Mouse (Mus musculus): Measurements from ENCODE around the gene Cpne4. TPM values are rescaled to one million over a fixed set of nuclear protein-coding genes. Genes with fewer than 3 reads are reported as not detected.

Gene Cpne4
- total and polyA plus RNA-seq, 3 experiments: not detected

GRCm38 (mm10) chr9:105048351-105048750 is 501.3 kb downstream of the Cpne4 start:
- Histone ChIP-seq H3K27me3 (ENCODE audit: control insufficient read depth in 1 of 2, insufficient read depth in 2 of 2, low read length in 2 of 2) (no peaks in the 10 kb centered on the region), H3K4me1 (ENCODE audit: control insufficient read depth in 1 of 2, insufficient read depth in 2 of 2, low read length in 2 of 2) (no peaks in the 10 kb centered on the region), H3K9me3 (replicated peaks; ENCODE audit: insufficient read depth, low read length) (no peaks in the 10 kb centered on the region), H3K9ac (ENCODE audit: control insufficient read depth, low read depth, low read length, poor library complexity, severe bottlenecking) (no peak overlapping the region), H3K79me2 (ENCODE audit: control insufficient read depth, insufficient read depth, low read length, poor library complexity) (peaks cover 3% of the 10 kb centered on the region), H3K27ac (ENCODE audit: control insufficient read depth, low read depth, low read length) (no peak overlapping the region), H3K36me3 (ENCODE audit: control insufficient read depth in 1 of 2, insufficient read depth in 2 of 2, low read length in 2 of 2) (no peaks in the 10 kb centered on the region), H3K4me3 (ENCODE audit: control insufficient read depth in 1 of 2, insufficient read depth in 1 of 2, low read depth in 2 of 2, low read length in 2 of 2) (no peak overlapping the region)
- DNase-seq (ENCODE audit: low read depth, low spot score): no peak
- TF ChIP-seq KAT2A (conservative IDR thresholded peaks at IDR 0.05; ENCODE audit: low read depth, low read length) (no peak), EP300 (IDR thresholded peaks at IDR 0.05; ENCODE audit: low read depth in 1 of 2, low read length in 2 of 2) (no peak), MYC (IDR thresholded peaks at IDR 0.05; ENCODE audit: low read depth, low read length) (no peak), E2F4 (IDR thresholded peaks at IDR 0.05; ENCODE audit: borderline replicate concordance, low read depth, low read length) (no peak), TAL1 (IDR thresholded peaks at IDR 0.05; ENCODE audit: low read length) (no peak), ELF1 (IDR thresholded peaks at IDR 0.05; ENCODE audit: low read depth, low read length) (no peak), MAX (IDR thresholded peaks at IDR 0.05; ENCODE audit: low read length) (no peak), GATA1 (IDR thresholded peaks at IDR 0.05; ENCODE audit: low read depth, low read length) (no peak), CTCF (IDR thresholded peaks at IDR 0.05 in 2 of 3, conservative IDR thresholded peaks at IDR 0.05 in 1 of 3; ENCODE audit: control insufficient read depth in 1 of 3, insufficient read depth in 1 of 3, low read depth in 2 of 3, low read length in 3 of 3, poor library complexity in 1 of 3, severe bottlenecking in 1 of 3) (no peak), NRF1 (IDR thresholded peaks at IDR 0.05; ENCODE audit: insufficient read depth, low read depth, low read length, poor library complexity, severe bottlenecking) (no peak), POLR2AphosphoS5 (IDR thresholded peaks at IDR 0.05; ENCODE audit: borderline replicate concordance, low read depth, low read length) (no peak), USF2 (IDR thresholded peaks at IDR 0.05; ENCODE audit: borderline replicate concordance in 1 of 2, insufficient read depth in 1 of 2, low read depth in 1 of 2, low read length in 2 of 2) (no peak), ZMIZ1 (IDR thresholded peaks at IDR 0.05; ENCODE audit: low read depth, low read length) (no peak), MEF2A (IDR thresholded peaks at IDR 0.05; ENCODE audit: extremely low read depth, insufficient replicate concordance, low read depth, low read length, poor library complexity, severe bottlenecking) (no peak), HCFC1 (IDR thresholded peaks at IDR 0.05; ENCODE audit: low read depth, low read length) (no peak), MAFK (IDR thresholded peaks at IDR 0.05; ENCODE audit: borderline replicate concordance, low read depth, low read length) (no peak), JUND (IDR thresholded peaks at IDR 0.05; ENCODE audit: low read depth, low read length) (no peak), MXI1 (IDR thresholded peaks at IDR 0.05; ENCODE audit: low read depth, low read length) (no peak), BHLHE40 (IDR thresholded peaks at IDR 0.05; ENCODE audit: borderline replicate concordance, low read depth, low read length) (no peak), UBTF (IDR thresholded peaks at IDR 0.05; ENCODE audit: borderline replicate concordance, insufficient read depth, low read depth, low read length) (no peak)

GRCm38 (mm10) chr9:105049636-105050035 is 502.6 kb downstream of the Cpne4 start:
- H3K27ac ChIP-seq (ENCODE audit: control insufficient read depth, low read depth, low read length): no peak overlapping the region
- H3K79me2 ChIP-seq (ENCODE audit: control insufficient read depth, insufficient read depth, low read length, poor library complexity): peaks cover 12% of the 10 kb centered on the region
- TF ChIP-seq RAD21 (IDR thresholded peaks at IDR 0.05; ENCODE audit: low read depth, low read length) (no peak), MYB (IDR thresholded peaks at IDR 0.05; ENCODE audit: low read depth, low read length) (no peak), RCOR1 (IDR thresholded peaks at IDR 0.05; ENCODE audit: low read depth, low read length) (no peak), CHD1 (IDR thresholded peaks at IDR 0.05; ENCODE audit: low read depth, low read length) (no peak), SIN3A (IDR thresholded peaks at IDR 0.05; ENCODE audit: low read length) (no peak), ZMIZ1 (IDR thresholded peaks at IDR 0.05; ENCODE audit: low read depth, low read length) (no peak), EP300 (IDR thresholded peaks at IDR 0.05; ENCODE audit: low read depth in 1 of 2, low read length in 2 of 2) (no peak), SMC3 (IDR thresholded peaks at IDR 0.05; ENCODE audit: low read depth, low read length) (no peak), ELF1 (IDR thresholded peaks at IDR 0.05; ENCODE audit: low read depth, low read length) (no peak), POLR2A (IDR thresholded peaks at IDR 0.05; ENCODE audit: control insufficient read depth in 1 of 2, insufficient read depth in 1 of 2, low read depth in 1 of 2, low read length in 2 of 2, poor library complexity in 1 of 2) (no peak), POLR2AphosphoS5 (IDR thresholded peaks at IDR 0.05; ENCODE audit: borderline replicate concordance, low read depth, low read length) (no peak), NRF1 (IDR thresholded peaks at IDR 0.05; ENCODE audit: insufficient read depth, low read depth, low read length, poor library complexity, severe bottlenecking) (no peak), BHLHE40 (IDR thresholded peaks at IDR 0.05; ENCODE audit: borderline replicate concordance, low read depth, low read length) (no peak), NELFE (IDR thresholded peaks at IDR 0.05; ENCODE audit: low read depth, low read length) (no peak), MAFK (IDR thresholded peaks at IDR 0.05; ENCODE audit: borderline replicate concordance, low read depth, low read length) (no peak), POLR2AphosphoS2 (IDR thresholded peaks at IDR 0.05; ENCODE audit: low read length) (no peak), TAL1 (IDR thresholded peaks at IDR 0.05; ENCODE audit: low read length) (no peak), KAT2A (conservative IDR thresholded peaks at IDR 0.05; ENCODE audit: low read depth, low read length) (no peak), ZKSCAN1 (IDR thresholded peaks at IDR 0.05; ENCODE audit: low read depth, low read length) (no peak)

More at GRCm38 (mm10) chr9:105049636-105050035, 502.6 kb downstream of the Cpne4 start:
- no peaks in the 10 kb centered on the region for H3K9me3 ChIP-seq (replicated peaks; ENCODE audit: insufficient read depth, low read length)
- no peak overlapping the region for H3K4me3 ChIP-seq (ENCODE audit: control insufficient read depth in 1 of 2, insufficient read depth in 1 of 2, low read depth in 2 of 2, low read length in 2 of 2)
- DNase-seq (ENCODE audit: low read depth, low spot score): no peak
- H3K4me1 ChIP-seq (ENCODE audit: control insufficient read depth in 1 of 2, insufficient read depth in 2 of 2, low read length in 2 of 2): no peaks in the 10 kb centered on the region
- peaks cover 0 to 5% of the 10 kb centered on the region in 2 experiments; a peak in 2 of 4 replicates for H3K36me3 ChIP-seq (ENCODE audit: control insufficient read depth in 1 of 2, insufficient read depth in 2 of 2, low read length in 2 of 2)
- no peak overlapping the region for H3K9ac ChIP-seq (ENCODE audit: control insufficient read depth, low read depth, low read length, poor library complexity, severe bottlenecking)
- no peaks in the 10 kb centered on the region for H3K27me3 ChIP-seq (ENCODE audit: control insufficient read depth in 1 of 2, insufficient read depth in 2 of 2, low read length in 2 of 2)

Measured in MEL (cell line).